Mouse (Mus musculus): ENCODE measurements around the gene B4galt5. TPM values are rescaled to one million over a fixed set of nuclear protein-coding genes. Genes with fewer than 3 reads are reported as not detected.

B4galt5 gene
- total and polyA plus RNA-seq, 3 experiments, result 12.5 to 17.6 (median 13.5) TPM

GRCm38 (mm10) chr2:167268721-167269120, 80.3 kb downstream of the B4galt5 start:
- Histone ChIP-seq H3K9me3 (replicated peaks; ENCODE audit: low read length) (no peaks in the 10 kb centered on the region), H3K27ac (ENCODE audit: insufficient read depth, low read depth) (no peak overlapping the region), H3K79me2 (replicated peaks; ENCODE audit: control insufficient read depth, extremely low read depth, insufficient read depth, poor library complexity, severe bottlenecking) (no peaks in the 10 kb centered on the region), H3K4me3 (replicated peaks in 1 of 3; ENCODE audit: low read depth in 2 of 3, low read length in 2 of 3, poor library complexity in 1 of 3) (no peak overlapping the region), H3K27me3 (replicated peaks) (no peaks in the 10 kb centered on the region), H3K9ac (ENCODE audit: insufficient read depth, low read depth) (no peak overlapping the region), H3K36me3 (replicated peaks in 1 of 2; ENCODE audit: control insufficient read depth in 1 of 2, insufficient read depth in 1 of 2, low read length in 1 of 2) (no peaks in the 10 kb centered on the region), H3K4me2 (ENCODE audit: insufficient read depth, low read depth, poor library complexity, severe bottlenecking) (no peak overlapping the region), H3K4me1 (ENCODE audit: control insufficient read depth in 1 of 2, insufficient read depth in 2 of 2) (peaks cover 7 to 23% of the 10 kb centered on the region in 2 experiments)
- dilution Hi-C loops (cut with MboI; ENCODE audit: extremely low pct_ligation_motif_present, extremely low pct_unique_long_range_greater_than_20kb, low sequenced_read_pairs) (no loop called here), in situ Hi-C loops (cut with MboI; ENCODE audit: low pct_ligation_motif_present, low pct_unique_long_range_greater_than_20kb, low sequenced_read_pairs) (no loop called here)
- TF ChIP-seq ZMIZ1 (IDR thresholded peaks at IDR 0.05; ENCODE audit: low read depth, low read length) (no peak), ELF1 (IDR thresholded peaks at IDR 0.05; ENCODE audit: low read depth, low read length) (no peak), E2F4 (IDR thresholded peaks at IDR 0.05; ENCODE audit: insufficient replicate concordance, low read depth, low read length) (no peak), PAX5 (IDR thresholded peaks at IDR 0.05; ENCODE audit: low read length) (no peak), USF2 (conservative IDR thresholded peaks at IDR 0.05; ENCODE audit: low read depth, low read length) (no peak), MAZ (IDR thresholded peaks at IDR 0.05; ENCODE audit: low read depth, low read length) (no peak), GABPA (IDR thresholded peaks at IDR 0.05; ENCODE audit: insufficient replicate concordance, low read depth, low read length) (no peak), MAX (IDR thresholded peaks at IDR 0.05; ENCODE audit: low read length) (no peak), MYC (IDR thresholded peaks at IDR 0.05; ENCODE audit: low read depth, low read length) (no peak)
- no peak for DNase-seq (ENCODE audit: extremely low read depth)

DNA sequence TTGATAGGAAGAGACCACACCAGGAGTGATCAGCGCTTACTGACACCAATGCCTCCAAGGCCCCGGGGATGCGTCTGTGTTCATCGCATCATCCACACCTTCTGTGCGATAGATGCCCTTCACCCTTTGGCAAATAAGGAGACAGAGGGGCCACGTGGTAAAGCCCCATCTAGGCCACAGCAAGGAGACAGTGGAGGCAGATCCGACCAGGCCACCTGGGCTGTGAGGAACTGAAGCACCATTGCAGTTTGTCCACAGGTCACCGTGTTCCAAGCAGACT, 80.6 kb downstream of the B4galt5 start:
- H3K9me3 ChIP-seq (replicated peaks; ENCODE audit: low read length), result no peaks in the 10 kb centered on the region
- H3K4me1 ChIP-seq (ENCODE audit: control insufficient read depth in 1 of 2, insufficient read depth in 2 of 2), result peaks cover 7 to 26% of the 10 kb centered on the region in 2 experiments
- H3K79me2 ChIP-seq (replicated peaks; ENCODE audit: control insufficient read depth, extremely low read depth, insufficient read depth, poor library complexity, severe bottlenecking), result no peaks in the 10 kb centered on the region
- dilution Hi-C loops (cut with MboI; ENCODE audit: extremely low pct_ligation_motif_present, extremely low pct_unique_long_range_greater_than_20kb, low sequenced_read_pairs) (no loop called here), in situ Hi-C loops (cut with MboI; ENCODE audit: low pct_ligation_motif_present, low pct_unique_long_range_greater_than_20kb, low sequenced_read_pairs) (no loop called here)
- H3K9ac ChIP-seq (ENCODE audit: insufficient read depth, low read depth), result no peak overlapping the region
- no peaks in the 10 kb centered on the region for H3K27me3 ChIP-seq (replicated peaks)
- no peak overlapping the region for H3K4me2 ChIP-seq (ENCODE audit: insufficient read depth, low read depth, poor library complexity, severe bottlenecking)
- H3K36me3 ChIP-seq (replicated peaks in 1 of 2; ENCODE audit: control insufficient read depth in 1 of 2, insufficient read depth in 1 of 2, low read length in 1 of 2), result no peaks in the 10 kb centered on the region
- TF ChIP-seq E2F4 (IDR thresholded peaks at IDR 0.05; ENCODE audit: insufficient replicate concordance, low read depth, low read length) (no peak), SMC3 (IDR thresholded peaks at IDR 0.05; ENCODE audit: low read depth, low read length) (no peak), POLR2A (IDR thresholded peaks at IDR 0.05; ENCODE audit: low read depth, low read length) (no peak), ZMIZ1 (IDR thresholded peaks at IDR 0.05; ENCODE audit: low read depth, low read length) (no peak), JUN (IDR thresholded peaks at IDR 0.05; ENCODE audit: insufficient read depth, low read depth, low read length) (no peak), GABPA (IDR thresholded peaks at IDR 0.05; ENCODE audit: insufficient replicate concordance, low read depth, low read length) (no peak), TBP (conservative IDR thresholded peaks at IDR 0.05; ENCODE audit: low read depth, low read length) (no peak), MYC (IDR thresholded peaks at IDR 0.05; ENCODE audit: low read depth, low read length) (no peak), UBTF (IDR thresholded peaks at IDR 0.05; ENCODE audit: low read depth, low read length) (no peak), SIN3A (IDR thresholded peaks at IDR 0.05; ENCODE audit: low read length) (no peak), NELFE (IDR thresholded peaks at IDR 0.05; ENCODE audit: low read depth, low read length) (no peak), IRF4 (IDR thresholded peaks at IDR 0.05; ENCODE audit: low read depth, low read length) (no peak), CHD1 (IDR thresholded peaks at IDR 0.05; ENCODE audit: low read depth, low read length) (no peak), MAZ (IDR thresholded peaks at IDR 0.05; ENCODE audit: low read depth, low read length) (no peak), KAT2A (IDR thresholded peaks at IDR 0.05; ENCODE audit: insufficient replicate concordance, low read length) (no peak), JUND (conservative IDR thresholded peaks at IDR 0.05; ENCODE audit: low read depth, low read length) (no peak), RAD21 (IDR thresholded peaks at IDR 0.05; ENCODE audit: low read depth, low read length) (no peak), ZNF384 (IDR thresholded peaks at IDR 0.05; ENCODE audit: low read depth, low read length) (no peak), CHD2 (IDR thresholded peaks at IDR 0.05; ENCODE audit: low read length) (no peak), ETS1 (conservative IDR thresholded peaks at IDR 0.05; ENCODE audit: low read depth, low read length) (no peak)
- no peak for DNase-seq (ENCODE audit: extremely low read depth)
- no peak overlapping the region for H3K4me3 ChIP-seq (replicated peaks in 1 of 3; ENCODE audit: low read depth in 2 of 3, low read length in 2 of 3, poor library complexity in 1 of 3)
- no peak overlapping the region for H3K27ac ChIP-seq (ENCODE audit: insufficient read depth, low read depth)
